Mouse (Mus musculus): ENCODE measurements at regions not wholly inside any gene's neighbourhood (a gene's known extent, or its start where the extent isn't known, plus 50 kb on each side); places are given as distances from the start of the nearest gene placed in this dataset.

DNA sequence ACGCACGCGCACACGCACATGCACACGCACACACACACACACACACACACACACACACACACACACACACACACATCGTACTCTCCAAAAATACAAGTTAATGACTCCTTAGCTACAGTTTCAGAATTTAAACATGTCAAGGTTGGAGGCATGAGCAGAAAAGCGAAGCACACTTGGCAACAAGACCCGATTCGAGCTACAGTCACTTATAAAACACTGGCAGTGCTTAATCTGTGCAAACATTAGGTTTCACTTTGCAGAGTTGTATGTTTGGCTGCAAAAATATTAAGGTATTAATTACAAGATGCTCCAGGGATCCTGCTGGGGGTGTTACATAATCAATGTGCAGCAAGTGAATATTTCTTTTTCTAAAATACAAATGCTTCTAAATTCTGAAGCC is 225.0 kb downstream of the Mycn start:
- no peak for DNase-seq (ENCODE audit: extremely low read depth, low read depth, low spot score)
- Histone ChIP-seq H3K9ac (ENCODE audit: low read depth, low read length) (no peak overlapping the region), H3K27me3 (ENCODE audit: control insufficient read depth, insufficient read depth, low read length) (no peaks in the 10 kb centered on the region), H3K4me3 (ENCODE audit: insufficient read depth, low read depth, low read length) (no peak overlapping the region), H3K79me2 (ENCODE audit: control insufficient read depth, insufficient read depth, low read length) (no peaks in the 10 kb centered on the region), H3K36me3 (ENCODE audit: control insufficient read depth, insufficient read depth, low read length) (no peaks in the 10 kb centered on the region), H3K27ac (replicated peaks; ENCODE audit: insufficient read depth, low read depth, low read length) (no peak overlapping the region), H3K4me1 (ENCODE audit: control insufficient read depth, insufficient read depth, low read length) (no peaks in the 10 kb centered on the region)
- 84% methylated on average over 9 of the region's 9 CpGs for WGBS
- no peak for TF ChIP-seq POLR2A (IDR thresholded peaks at IDR 0.05; ENCODE audit: extremely low read depth, insufficient read depth, low read length)
- TF ChIP-seq CTCF (IDR thresholded peaks at IDR 0.05; ENCODE audit: low read depth, low read length): no peak

GRCm38 (mm10) chr12:12715956-12716669 is 225.6 kb downstream of the Mycn start:
- Histone ChIP-seq H3K9ac (ENCODE audit: low read depth, low read length) (no peak overlapping the region), H3K4me3 (ENCODE audit: insufficient read depth, low read depth, low read length) (no peak overlapping the region), H3K27ac (replicated peaks; ENCODE audit: insufficient read depth, low read depth, low read length) (no peak overlapping the region), H3K4me1 (ENCODE audit: control insufficient read depth, insufficient read depth, low read length) (no peaks in the 10 kb centered on the region), H3K79me2 (ENCODE audit: control insufficient read depth, insufficient read depth, low read length) (no peaks in the 10 kb centered on the region), H3K36me3 (ENCODE audit: control insufficient read depth, insufficient read depth, low read length) (no peaks in the 10 kb centered on the region), H3K27me3 (ENCODE audit: control insufficient read depth, insufficient read depth, low read length) (no peaks in the 10 kb centered on the region)
- no peak for DNase-seq (ENCODE audit: extremely low read depth, low read depth, low spot score)
- 91% methylated on average over 7 of the region's 7 CpGs for WGBS
- TF ChIP-seq CTCF (IDR thresholded peaks at IDR 0.05; ENCODE audit: low read depth, low read length): no peak
- TF ChIP-seq POLR2A (IDR thresholded peaks at IDR 0.05; ENCODE audit: extremely low read depth, insufficient read depth, low read length): no peak

- Histone ChIP-seq H3K27me3 (ENCODE audit: control insufficient read depth, insufficient read depth, low read length) (no peaks in the 10 kb centered on the region), H3K27ac (replicated peaks; ENCODE audit: insufficient read depth, low read depth, low read length) (no peak overlapping the region), H3K9ac (ENCODE audit: low read depth, low read length) (no peak overlapping the region), H3K4me3 (ENCODE audit: insufficient read depth, low read depth, low read length) (no peak overlapping the region), H3K36me3 (ENCODE audit: control insufficient read depth, insufficient read depth, low read length) (no peaks in the 10 kb centered on the region), H3K79me2 (ENCODE audit: control insufficient read depth, insufficient read depth, low read length) (no peaks in the 10 kb centered on the region), H3K4me1 (ENCODE audit: control insufficient read depth, insufficient read depth, low read length) (no peaks in the 10 kb centered on the region)
- no peak for DNase-seq (ENCODE audit: extremely low read depth, low read depth, low spot score)
- no peak for TF ChIP-seq CTCF (IDR thresholded peaks at IDR 0.05; ENCODE audit: low read depth, low read length)
- no peak for TF ChIP-seq POLR2A (IDR thresholded peaks at IDR 0.05; ENCODE audit: extremely low read depth, insufficient read depth, low read length)
- 76% methylated on average over 4 of the region's 4 CpGs for WGBS
These were observed 226.2 kb downstream of the Mycn start for GRCm38 (mm10) chr12:12715528-12715927.

DNA sequence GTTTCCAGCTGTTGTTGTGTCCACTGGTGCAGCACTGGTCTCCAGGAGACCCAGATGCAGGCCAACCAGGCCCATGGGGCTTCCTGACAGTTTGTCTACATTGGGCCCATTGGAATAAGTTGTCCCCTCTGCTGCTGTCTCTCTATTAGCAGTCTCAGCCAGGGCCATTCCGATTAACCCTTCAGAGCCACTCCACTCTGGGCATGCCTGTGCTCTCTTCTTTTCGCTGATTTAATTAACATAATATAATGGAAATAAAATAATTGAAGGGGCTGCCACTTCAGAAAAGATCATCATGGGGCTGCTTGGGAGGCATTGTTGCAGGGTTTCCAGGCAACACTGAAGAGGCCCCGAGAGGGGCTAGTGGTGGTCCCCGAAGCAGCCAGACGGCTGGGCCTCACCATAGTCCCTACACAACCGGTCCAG is 231.5 kb downstream of the Mycn start:
- Histone ChIP-seq H3K79me2 (ENCODE audit: control insufficient read depth, insufficient read depth, low read length) (no peaks in the 10 kb centered on the region), H3K36me3 (ENCODE audit: control insufficient read depth, insufficient read depth, low read length) (no peaks in the 10 kb centered on the region)
- WGBS: 85% methylated on average over 6 of the region's 6 CpGs

GRCm38 (mm10) chr12:12708954-12709523 is 232.7 kb downstream of the Mycn start:
- Histone ChIP-seq H3K27ac (replicated peaks; ENCODE audit: insufficient read depth, low read depth, low read length) (no peak overlapping the region), H3K36me3 (ENCODE audit: control insufficient read depth, insufficient read depth, low read length) (no peaks in the 10 kb centered on the region), H3K9ac (ENCODE audit: low read depth, low read length) (no peak overlapping the region), H3K4me3 (ENCODE audit: insufficient read depth, low read depth, low read length) (no peak overlapping the region), H3K4me1 (ENCODE audit: control insufficient read depth, insufficient read depth, low read length) (no peaks in the 10 kb centered on the region), H3K79me2 (ENCODE audit: control insufficient read depth, insufficient read depth, low read length) (no peaks in the 10 kb centered on the region), H3K27me3 (ENCODE audit: control insufficient read depth, insufficient read depth, low read length) (no peaks in the 10 kb centered on the region)
- TF ChIP-seq POLR2A (IDR thresholded peaks at IDR 0.05; ENCODE audit: extremely low read depth, insufficient read depth, low read length) (no peak), CTCF (IDR thresholded peaks at IDR 0.05; ENCODE audit: low read depth, low read length) (no peak)
- no peak for DNase-seq (ENCODE audit: extremely low read depth, low read depth, low spot score)
- WGBS: 72% methylated on average over 14 of the region's 14 CpGs

More for the DNA sequence above, 231.5 kb downstream of the Mycn start:
- Histone ChIP-seq H3K27me3 (ENCODE audit: control insufficient read depth, insufficient read depth, low read length) (no peaks in the 10 kb centered on the region), H3K4me1 (ENCODE audit: control insufficient read depth, insufficient read depth, low read length) (no peaks in the 10 kb centered on the region), H3K4me3 (ENCODE audit: insufficient read depth, low read depth, low read length) (no peak overlapping the region), H3K27ac (replicated peaks; ENCODE audit: insufficient read depth, low read depth, low read length) (no peak overlapping the region), H3K9ac (ENCODE audit: low read depth, low read length) (no peak overlapping the region)
- TF ChIP-seq POLR2A (IDR thresholded peaks at IDR 0.05; ENCODE audit: extremely low read depth, insufficient read depth, low read length) (no peak), CTCF (IDR thresholded peaks at IDR 0.05; ENCODE audit: low read depth, low read length) (no peak)
- no peak for DNase-seq (ENCODE audit: extremely low read depth, low read depth, low spot score)

GRCm38 (mm10) chr12:12706326-12706920 is 235.3 kb downstream of the Mycn start:
- DNase-seq (ENCODE audit: extremely low read depth, low read depth, low spot score): no peak
- H3K4me3 ChIP-seq (ENCODE audit: insufficient read depth, low read depth, low read length): no peak overlapping the region
- no peak overlapping the region for H3K27ac ChIP-seq (replicated peaks; ENCODE audit: insufficient read depth, low read depth, low read length)
- no peaks in the 10 kb centered on the region for H3K79me2 ChIP-seq (ENCODE audit: control insufficient read depth, insufficient read depth, low read length)
- H3K36me3 ChIP-seq (ENCODE audit: control insufficient read depth, insufficient read depth, low read length): no peaks in the 10 kb centered on the region
- TF ChIP-seq POLR2A (IDR thresholded peaks at IDR 0.05; ENCODE audit: extremely low read depth, insufficient read depth, low read length) (no peak), CTCF (IDR thresholded peaks at IDR 0.05; ENCODE audit: low read depth, low read length) (no peak)
- H3K27me3 ChIP-seq (ENCODE audit: control insufficient read depth, insufficient read depth, low read length): no peaks in the 10 kb centered on the region
- no peak overlapping the region for H3K9ac ChIP-seq (ENCODE audit: low read depth, low read length)
- 93% methylated on average over 14 of the region's 14 CpGs for WGBS
- no peaks in the 10 kb centered on the region for H3K4me1 ChIP-seq (ENCODE audit: control insufficient read depth, insufficient read depth, low read length)
